Mouse (Mus musculus): ENCODE measurements around the gene Luc7l2. TPM values are rescaled to one million over a fixed set of nuclear protein-coding genes. Genes with fewer than 3 reads are reported as not detected.

The Luc7l2 gene
- polyA plus RNA-seq, 1 experiment from 2014 or later, result 58.2 TPM

Small RNA genes lying within 50 kb of the gene (microRNA-seq; reads per million reads assigned to microRNA genes)
- gene Mir7670, result not detected

Other genes starting within 250 kb of the Luc7l2 start
- 2.1 and 2.5 TPM in 2 replicates for gene Zc3hav1, start 196.7 kb upstream of the Luc7l2 start, polyA plus RNA-seq (2016; fragmentation: Nextera tagmentation; extraction: Ambion mirVana)
- 13.3 and 14.0 TPM in 2 replicates for gene Ttc26, start 169.9 kb upstream of the Luc7l2 start, polyA plus RNA-seq (2016; fragmentation: Nextera tagmentation; extraction: Ambion mirVana)
- 16.3 and 21.3 TPM in 2 replicates for gene Ubn2, start 117.4 kb upstream of the Luc7l2 start, polyA plus RNA-seq (2016; fragmentation: Nextera tagmentation; extraction: Ambion mirVana)
- 99.0 and 103 TPM in 2 replicates for gene Fmc1, start 17.8 kb upstream of the Luc7l2 start, polyA plus RNA-seq (2016; fragmentation: Nextera tagmentation; extraction: Ambion mirVana)
- gene Klrg2, start 85.9 kb downstream of the Luc7l2 start, polyA plus RNA-seq (2016; fragmentation: Nextera tagmentation; extraction: Ambion mirVana), result 0.11 and 0.12 TPM in 2 replicates
- gene Clec2l, start 111.7 kb downstream of the Luc7l2 start, polyA plus RNA-seq (2016; fragmentation: Nextera tagmentation; extraction: Ambion mirVana), result 1.9 and 2.8 TPM in 2 replicates